Mouse (Mus musculus): ENCODE data around the gene Eps8l1. TPM values are rescaled to one million over a fixed set of nuclear protein-coding genes. Genes with fewer than 3 reads are reported as not detected.

The Eps8l1 gene
- polyA plus RNA-seq, 1 experiment: 12.7 TPM

- no peaks in the 10 kb centered on the region for H3K36me3 ChIP-seq (ENCODE audit: control insufficient read depth, insufficient read depth, low read length)
- no peak for TF ChIP-seq CTCF (conservative IDR thresholded peaks at IDR 0.05; ENCODE audit: insufficient read depth, insufficient read length, low read depth, low read length)
- TF ChIP-seq POLR2A (IDR thresholded peaks at IDR 0.05; ENCODE audit: low read depth, low read length): no peak
- H3K27ac ChIP-seq (ENCODE audit: insufficient read depth, low read depth, low read length): no peak overlapping the region
- H3K27me3 ChIP-seq (replicated peaks; ENCODE audit: control insufficient read depth, insufficient read depth, low read length): no peaks in the 10 kb centered on the region
- H3K4me3 ChIP-seq (ENCODE audit: insufficient read depth, low read depth, low read length): no peak overlapping the region
- H3K4me1 ChIP-seq (ENCODE audit: control insufficient read depth, insufficient read depth, low read length): peaks cover 5% of the 10 kb centered on the region; the same call in 1 of the 2 replicates
- 3% methylated on average over 2 of the region's 2 CpGs for WGBS
- DNase-seq: peak; percentile 25
Measured at GRCm38 (mm10) chr7:4449211-4449610, 11.3 kb upstream of the Eps8l1 start.

GRCm38 (mm10) chr7:4452644-4453043, 7.8 kb upstream of the Eps8l1 start:
- TF ChIP-seq POLR2A (IDR thresholded peaks at IDR 0.05; ENCODE audit: low read depth, low read length) (no peak), CTCF (conservative IDR thresholded peaks at IDR 0.05; ENCODE audit: insufficient read depth, insufficient read length, low read depth, low read length) (no peak)
- DNase-seq: peak; percentile 39
- no peak overlapping the region for H3K4me3 ChIP-seq (ENCODE audit: insufficient read depth, low read depth, low read length)
- H3K4me1 ChIP-seq (ENCODE audit: control insufficient read depth, insufficient read depth, low read length): peaks cover 2% of the 10 kb centered on the region; the same call in 1 of the 2 replicates
- no peaks in the 10 kb centered on the region for H3K36me3 ChIP-seq (ENCODE audit: control insufficient read depth, insufficient read depth, low read length)
- no peak overlapping the region for H3K27ac ChIP-seq (ENCODE audit: insufficient read depth, low read depth, low read length)
- no peaks in the 10 kb centered on the region for H3K27me3 ChIP-seq (replicated peaks; ENCODE audit: control insufficient read depth, insufficient read depth, low read length)
- WGBS: 20% methylated on average over 4 of the region's 4 CpGs

- no peak for TF ChIP-seq CTCF (conservative IDR thresholded peaks at IDR 0.05; ENCODE audit: insufficient read depth, insufficient read length, low read depth, low read length)
- peak; percentile 37 for TF ChIP-seq POLR2A (IDR thresholded peaks at IDR 0.05; ENCODE audit: low read depth, low read length)
- Histone ChIP-seq H3K27me3 (replicated peaks; ENCODE audit: control insufficient read depth, insufficient read depth, low read length) (no peaks in the 10 kb centered on the region), H3K4me3 (ENCODE audit: insufficient read depth, low read depth, low read length) (peak overlapping the region; percentile 5; the same call in 1 of the 2 replicates), H3K36me3 (ENCODE audit: control insufficient read depth, insufficient read depth, low read length) (no peaks in the 10 kb centered on the region), H3K27ac (ENCODE audit: insufficient read depth, low read depth, low read length) (peak overlapping the region; percentile 81), H3K4me1 (ENCODE audit: control insufficient read depth, insufficient read depth, low read length) (peaks cover 3% of the 10 kb centered on the region; the same call in 1 of the 2 replicates)
- DNase-seq: peak; percentile 77
- WGBS: 6% methylated on average over 12 of the region's 12 CpGs
Measured at GRCm38 (mm10) chr7:4464194-4464824, 3.8 kb downstream of the Eps8l1 start.

GRCm38 (mm10) chr7:4467801-4468200, 7.3 kb downstream of the Eps8l1 start:
- 74% methylated on average over 3 of the region's 3 CpGs for WGBS

GRCm38 (mm10) chr7:4470275-4471178, 10.1 kb downstream of the Eps8l1 start:
- DNase-seq: peak; percentile 85
- H3K27me3 ChIP-seq (replicated peaks; ENCODE audit: control insufficient read depth, insufficient read depth, low read length): no peaks in the 10 kb centered on the region

More at GRCm38 (mm10) chr7:4467801-4468200, 7.3 kb downstream of the Eps8l1 start:
- Histone ChIP-seq H3K27me3 (replicated peaks; ENCODE audit: control insufficient read depth, insufficient read depth, low read length) (no peaks in the 10 kb centered on the region), H3K4me3 (ENCODE audit: insufficient read depth, low read depth, low read length) (no peak overlapping the region), H3K27ac (ENCODE audit: insufficient read depth, low read depth, low read length) (no peak overlapping the region), H3K4me1 (ENCODE audit: control insufficient read depth, insufficient read depth, low read length) (peaks cover 6% of the 10 kb centered on the region; the same call in 1 of the 2 replicates), H3K36me3 (ENCODE audit: control insufficient read depth, insufficient read depth, low read length) (no peaks in the 10 kb centered on the region)
- DNase-seq: no peak
- no peak for TF ChIP-seq CTCF (conservative IDR thresholded peaks at IDR 0.05; ENCODE audit: insufficient read depth, insufficient read length, low read depth, low read length)

GRCm38 (mm10) chr7:4471179-4471555, 10.7 kb downstream of the Eps8l1 start:
- no peaks in the 10 kb centered on the region for H3K36me3 ChIP-seq (ENCODE audit: control insufficient read depth, insufficient read depth, low read length)
- DNase-seq: peak; percentile 87
- 5% methylated on average over 24 of the region's 24 CpGs for WGBS
- H3K4me3 ChIP-seq (ENCODE audit: insufficient read depth, low read depth, low read length): peak overlapping the region; percentile 44
- H3K27ac ChIP-seq (ENCODE audit: insufficient read depth, low read depth, low read length): no peak overlapping the region
- 0 out of 2 replicates have a peak, but pooled peaks cover 3% of the 10 kb centered on the region for H3K4me1 ChIP-seq (ENCODE audit: control insufficient read depth, insufficient read depth, low read length)
- TF ChIP-seq CTCF (conservative IDR thresholded peaks at IDR 0.05; ENCODE audit: insufficient read depth, insufficient read length, low read depth, low read length) (peak; percentile 72), POLR2A (IDR thresholded peaks at IDR 0.05; ENCODE audit: low read depth, low read length) (no peak)
- no peaks in the 10 kb centered on the region for H3K27me3 ChIP-seq (replicated peaks; ENCODE audit: control insufficient read depth, insufficient read depth, low read length)

More at GRCm38 (mm10) chr7:4470275-4471178, 10.1 kb downstream of the Eps8l1 start:
- TF ChIP-seq CTCF (conservative IDR thresholded peaks at IDR 0.05; ENCODE audit: insufficient read depth, insufficient read length, low read depth, low read length): no peak
- no peak for TF ChIP-seq POLR2A (IDR thresholded peaks at IDR 0.05; ENCODE audit: low read depth, low read length)
- WGBS: 5% methylated on average over 35 of the region's 35 CpGs
- H3K27ac ChIP-seq (ENCODE audit: insufficient read depth, low read depth, low read length): no peak overlapping the region
- H3K36me3 ChIP-seq (ENCODE audit: control insufficient read depth, insufficient read depth, low read length): no peaks in the 10 kb centered on the region
- peak overlapping the region; percentile 44 for H3K4me3 ChIP-seq (ENCODE audit: insufficient read depth, low read depth, low read length)
- 0 out of 2 replicates have a peak, but pooled peaks cover 3% of the 10 kb centered on the region for H3K4me1 ChIP-seq (ENCODE audit: control insufficient read depth, insufficient read depth, low read length)

GRCm38 (mm10) chr7:4473940-4474339, 13.5 kb downstream of the Eps8l1 start:
- Histone ChIP-seq H3K4me1 (ENCODE audit: control insufficient read depth, insufficient read depth, low read length) (0 out of 2 replicates have a peak, but pooled peaks cover 3% of the 10 kb centered on the region), H3K27me3 (replicated peaks; ENCODE audit: control insufficient read depth, insufficient read depth, low read length) (no peaks in the 10 kb centered on the region), H3K36me3 (ENCODE audit: control insufficient read depth, insufficient read depth, low read length) (no peaks in the 10 kb centered on the region), H3K27ac (ENCODE audit: insufficient read depth, low read depth, low read length) (no peak overlapping the region), H3K4me3 (ENCODE audit: insufficient read depth, low read depth, low read length) (no peak overlapping the region)
- DNase-seq: no peak
- WGBS: 28% methylated on average over 19 of the region's 19 CpGs
- TF ChIP-seq POLR2A (IDR thresholded peaks at IDR 0.05; ENCODE audit: low read depth, low read length) (no peak), CTCF (conservative IDR thresholded peaks at IDR 0.05; ENCODE audit: insufficient read depth, insufficient read length, low read depth, low read length) (no peak)

Data from kidney, adult 2 months (tissue).